Mouse (Mus musculus): ENCODE data around the gene Macrod2.

The Macrod2 gene

DNA sequence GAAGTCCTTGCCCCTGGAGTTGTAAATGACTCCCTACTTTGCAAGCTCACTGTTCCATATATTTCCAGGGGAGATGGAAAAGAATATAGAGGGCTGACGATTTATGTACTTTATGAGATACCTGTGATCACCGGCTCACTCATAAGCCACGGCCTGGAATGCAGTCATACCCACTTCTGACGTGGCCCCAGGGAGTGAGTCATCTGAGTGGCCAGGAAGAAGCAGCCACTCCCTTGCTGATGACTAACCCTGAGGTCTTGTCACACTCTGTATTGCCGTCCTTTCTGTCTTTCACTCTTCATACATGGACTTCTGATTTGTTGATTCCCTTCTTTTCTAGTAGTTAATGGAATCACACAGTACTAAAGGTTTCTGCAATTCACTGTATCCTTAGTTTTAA is 395.3 kb downstream of the Macrod2 start:
- DNase-seq (ENCODE audit: low read depth, low spot score) = no peak

DNA sequence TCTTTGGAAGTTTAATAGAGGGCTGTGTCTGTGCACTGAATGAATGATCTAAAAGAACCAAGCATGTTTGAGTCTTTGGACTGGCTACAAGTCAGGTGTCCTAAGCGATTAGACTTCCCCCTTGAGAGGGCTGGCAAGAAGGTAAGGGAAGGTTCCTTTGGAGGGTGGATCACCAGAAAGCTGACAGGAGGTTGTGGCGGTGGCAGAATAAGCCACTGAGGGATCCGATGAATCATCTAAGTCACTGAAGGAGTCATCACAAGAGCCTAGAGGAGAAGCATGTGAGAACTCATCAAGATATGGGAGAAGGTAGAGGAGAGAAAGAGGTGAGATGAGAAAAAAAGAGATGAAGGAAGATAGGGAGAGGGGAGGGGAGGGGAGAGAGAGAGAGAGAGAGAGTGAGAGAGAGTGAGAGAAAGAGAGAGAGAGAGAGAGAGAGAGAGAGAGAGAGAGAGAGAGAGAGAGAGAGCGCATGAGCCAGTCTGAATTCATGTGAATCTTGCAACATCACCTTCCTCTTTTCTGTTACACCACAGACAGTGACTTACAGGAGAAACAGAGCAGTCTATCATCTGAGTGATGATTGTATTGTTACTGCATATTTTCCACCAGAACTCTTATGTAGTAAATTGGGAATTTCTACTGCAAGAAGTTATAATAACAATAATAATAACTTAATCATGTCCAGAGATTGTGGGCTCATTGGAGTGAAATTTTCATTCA is 398.9 kb downstream of the Macrod2 start:
- DNase-seq (ENCODE audit: low read depth, low spot score) = no peak

DNA sequence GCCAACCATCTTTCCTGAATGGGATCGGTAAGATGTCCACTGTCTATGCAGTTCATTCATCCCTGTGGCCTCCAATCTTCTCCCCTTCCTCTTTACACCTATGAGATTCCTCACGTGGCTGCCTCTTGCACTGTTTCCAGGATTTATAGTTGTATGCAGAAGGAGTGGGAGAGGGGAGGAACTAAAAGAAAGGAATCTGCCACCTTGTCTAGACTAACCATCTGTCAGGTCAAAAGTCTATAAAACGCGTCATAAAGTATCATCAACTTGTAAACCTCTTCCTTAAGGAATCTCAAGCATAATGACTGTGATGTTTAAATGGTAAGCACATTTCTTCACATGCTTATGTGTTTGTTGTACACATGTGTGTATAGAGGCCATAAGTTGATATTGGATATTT is 416.6 kb downstream of the Macrod2 start:
- no peak for DNase-seq (ENCODE audit: low read depth, low spot score)

DNA sequence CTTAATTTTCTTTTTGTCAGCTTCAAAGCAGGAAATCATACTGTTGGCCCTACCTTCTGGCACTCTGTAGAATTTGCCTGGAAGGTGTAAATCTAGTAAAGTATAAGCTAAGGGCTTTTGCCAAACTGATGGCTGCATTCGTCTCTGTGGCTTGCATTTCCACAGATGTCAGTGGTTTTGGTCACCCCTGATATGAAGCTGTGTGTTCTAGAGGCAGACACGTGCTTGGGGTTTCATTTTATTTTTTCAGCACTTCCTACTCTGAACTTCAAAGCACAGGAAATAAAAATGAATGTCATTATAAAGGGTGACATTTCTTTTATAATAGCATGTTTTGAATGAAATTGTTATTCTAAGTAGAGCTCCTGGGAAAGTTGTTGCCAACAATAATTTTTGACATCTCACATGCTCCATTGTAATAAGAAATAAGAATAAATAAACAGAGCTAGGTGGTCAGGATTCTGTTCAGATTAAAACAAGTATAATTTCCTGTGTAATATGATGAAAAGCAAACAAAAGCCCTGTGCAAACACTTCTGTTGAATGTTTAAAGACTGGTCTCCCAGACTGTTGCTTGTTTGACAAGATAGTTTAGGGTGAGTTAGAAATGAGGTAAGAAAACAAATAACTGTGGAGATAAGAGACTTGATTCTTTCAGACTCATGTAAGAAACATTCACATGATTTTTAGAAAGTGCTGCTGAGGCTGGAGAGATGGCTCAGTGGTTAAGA is 424.4 kb downstream of the Macrod2 start:
- DNase-seq (ENCODE audit: low read depth, low spot score) = no peak

DNA sequence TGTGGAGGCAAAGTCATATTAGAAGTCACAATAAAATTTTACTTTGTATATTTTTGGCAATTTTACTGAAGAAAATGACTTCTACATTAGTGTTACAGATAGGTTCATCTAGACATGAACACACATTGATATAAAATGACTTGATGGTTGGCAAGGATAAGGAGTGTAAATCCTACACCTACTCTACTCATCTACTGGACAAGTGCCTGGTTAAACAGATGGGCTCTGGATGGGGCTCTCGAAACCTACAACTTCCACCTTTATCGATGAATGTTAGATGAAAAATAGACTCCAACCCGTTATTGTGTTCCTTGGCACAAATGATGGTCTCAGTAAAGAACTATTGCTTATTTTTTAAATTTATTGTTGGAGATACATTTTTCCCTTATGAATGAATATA is 427.3 kb downstream of the Macrod2 start:
- no peak for DNase-seq (ENCODE audit: low read depth, low spot score)

DNA sequence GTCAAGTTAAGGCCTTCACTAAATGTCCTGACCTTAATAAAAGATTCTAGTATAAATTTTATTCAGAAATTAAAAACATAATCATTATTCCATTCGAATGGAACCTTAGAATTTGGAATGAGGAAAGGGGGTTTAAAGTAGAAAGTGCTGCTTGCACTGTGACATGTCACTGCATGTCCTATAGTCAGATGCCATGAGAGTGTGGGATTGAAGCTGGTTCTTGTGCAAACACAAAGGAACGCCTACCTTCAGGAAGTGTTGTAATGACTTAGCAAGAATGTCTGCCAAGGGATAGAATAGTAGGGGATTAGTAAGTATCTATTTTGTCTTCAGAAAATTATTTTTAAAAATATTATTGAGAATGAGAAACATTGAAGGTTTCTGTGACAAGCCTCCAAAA is 431.1 kb downstream of the Macrod2 start:
- no peak for DNase-seq (ENCODE audit: low read depth, low spot score)

DNA sequence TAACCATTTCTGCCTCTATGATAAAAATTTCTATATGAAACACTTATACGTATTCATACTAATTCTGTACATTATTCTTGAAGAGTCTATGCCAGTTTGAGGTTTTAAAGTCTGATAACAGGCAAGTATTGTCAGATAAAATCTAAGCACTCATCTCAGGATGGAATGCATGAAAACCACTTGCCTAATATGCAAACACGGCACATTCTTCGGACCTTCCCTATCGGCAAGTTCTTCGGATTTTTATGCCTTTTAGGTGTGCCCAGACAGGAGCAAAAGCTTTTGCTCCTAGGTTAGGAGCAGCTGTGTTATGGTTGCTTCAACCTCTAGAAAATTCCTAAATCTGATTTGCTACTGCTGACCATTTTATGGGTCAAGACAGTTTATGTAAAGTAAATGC is 433.8 kb downstream of the Macrod2 start:
- DNase-seq (ENCODE audit: low read depth, low spot score) = no peak

DNA sequence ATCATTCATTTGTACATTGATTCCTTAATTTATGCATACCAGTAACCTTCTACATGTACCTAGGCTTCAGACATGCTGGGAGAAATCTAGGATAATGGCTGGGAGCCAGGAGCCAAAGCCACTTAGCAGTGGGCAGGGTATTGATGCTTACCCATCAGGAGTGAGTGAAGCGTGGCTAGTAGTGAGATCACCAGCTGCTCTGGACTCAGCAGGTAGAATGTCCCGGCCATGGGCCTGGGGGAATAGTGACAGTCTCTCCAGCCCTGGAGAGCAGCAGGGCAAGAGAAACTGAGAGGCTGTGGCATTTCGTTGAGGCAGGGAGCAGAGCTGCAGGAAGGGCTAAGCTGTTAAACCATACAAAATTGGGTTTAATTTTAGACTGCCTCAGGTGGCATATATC is 435.0 kb downstream of the Macrod2 start:
- DNase-seq (ENCODE audit: low read depth, low spot score) = no peak

DNA sequence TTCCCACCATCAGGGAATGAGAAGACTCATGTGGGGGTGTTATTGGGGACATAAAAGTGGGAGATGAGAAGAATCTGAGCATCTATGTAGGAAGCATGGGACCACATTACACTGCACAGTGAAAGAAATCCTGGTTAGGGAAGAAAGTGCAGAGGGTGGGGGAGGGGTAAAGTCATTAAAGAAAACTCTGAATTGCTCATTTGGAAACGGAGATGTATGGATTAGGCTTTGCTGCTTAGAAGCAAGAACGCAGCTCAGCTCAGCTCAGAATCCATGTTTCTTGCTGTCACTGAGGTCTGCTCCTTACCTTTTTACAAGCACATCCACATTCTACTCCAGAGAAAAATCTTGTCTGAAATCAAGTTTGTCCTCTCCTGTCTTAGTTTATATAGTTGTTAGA is 444.3 kb downstream of the Macrod2 start:
- DNase-seq (ENCODE audit: low read depth, low spot score) = no peak

DNA sequence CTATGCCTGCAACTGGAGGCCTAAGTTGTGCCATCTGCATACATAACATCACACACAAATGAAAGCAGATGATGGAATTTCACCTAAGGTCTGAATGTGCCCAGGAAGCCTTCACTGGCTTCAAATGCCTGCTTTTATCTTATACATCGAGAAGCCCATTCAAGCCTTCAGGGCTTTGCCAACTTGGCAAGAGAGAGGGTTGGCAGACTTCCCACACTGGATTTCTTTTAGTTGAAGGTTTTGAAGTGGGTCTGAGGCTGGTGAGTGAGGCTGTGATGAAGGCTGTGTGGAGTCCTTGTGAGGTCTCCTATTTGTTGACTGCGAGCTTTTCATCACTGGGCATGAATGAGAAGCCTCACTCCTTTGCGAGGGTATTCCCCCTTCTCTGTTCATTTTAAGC is 444.8 kb downstream of the Macrod2 start:
- DNase-seq (ENCODE audit: low read depth, low spot score) = no peak

DNA sequence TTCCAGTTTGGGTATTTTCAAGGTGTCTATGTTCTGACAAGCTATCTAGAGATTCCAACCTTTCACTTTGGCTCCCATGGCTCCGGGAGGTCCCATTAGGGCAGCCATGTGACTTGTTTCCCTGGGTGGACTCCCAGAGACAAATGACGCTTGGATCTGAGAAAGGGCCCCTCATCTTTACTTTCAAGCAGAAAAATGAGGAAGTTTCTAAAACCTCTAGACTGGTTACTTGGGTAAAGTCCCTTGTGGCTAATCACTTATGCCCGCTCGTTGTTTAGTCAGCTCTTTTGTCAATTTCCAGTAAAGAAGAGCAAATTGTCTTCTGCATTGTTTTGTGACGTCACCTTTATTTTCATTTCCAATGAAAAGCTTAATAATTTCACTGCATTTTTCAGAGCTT is 448.9 kb downstream of the Macrod2 start:
- no peak for DNase-seq (ENCODE audit: low read depth, low spot score)

DNA sequence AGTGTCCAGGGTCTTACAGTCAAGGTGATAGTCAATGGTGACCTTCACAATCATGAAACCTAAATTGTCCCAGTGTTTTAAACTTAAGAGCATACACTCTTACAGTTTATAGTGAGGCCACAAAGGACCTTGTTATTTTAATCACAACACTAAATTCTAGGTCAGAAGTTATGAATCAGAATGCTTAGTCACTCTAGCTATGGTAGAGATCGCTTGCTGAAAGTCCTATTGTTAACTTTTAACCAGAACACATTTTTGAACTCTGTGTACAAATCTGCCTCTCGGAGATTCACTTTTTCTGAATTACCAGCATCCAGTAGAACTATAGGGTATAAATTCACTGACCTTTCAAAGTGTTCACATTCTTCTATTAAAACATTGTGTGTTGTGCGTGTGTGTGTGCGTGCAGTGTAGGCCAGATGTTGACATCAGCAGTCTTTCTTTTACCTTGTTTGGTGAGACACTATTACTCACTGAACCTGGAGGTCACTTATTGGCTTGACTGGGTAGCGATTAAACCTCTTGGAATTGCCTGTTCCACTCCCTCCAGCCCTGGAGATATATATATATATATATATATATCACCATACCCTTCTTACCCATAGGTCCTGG is 452.8 kb downstream of the Macrod2 start:
- DNase-seq (ENCODE audit: low read depth, low spot score) = no peak

DNA sequence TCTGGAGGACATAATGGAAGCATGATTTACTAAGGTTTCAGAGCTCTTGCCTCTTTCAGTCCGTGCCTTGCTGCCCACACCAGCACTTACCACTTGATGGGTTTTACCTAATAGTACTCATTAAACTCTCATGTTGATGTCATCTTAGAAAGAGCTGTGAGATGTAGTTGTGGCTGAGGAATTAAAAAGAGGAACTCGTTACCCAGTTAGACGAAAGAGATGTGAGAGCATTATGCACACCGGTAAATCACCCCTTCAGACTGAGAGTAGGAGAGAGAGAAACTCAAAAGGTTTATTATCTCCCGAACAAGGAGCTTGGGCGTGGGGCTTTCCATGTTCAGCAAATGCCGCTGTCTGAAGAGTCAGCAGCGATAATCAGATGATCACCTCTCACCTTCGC is 458.4 kb downstream of the Macrod2 start:
- no peak for DNase-seq (ENCODE audit: low read depth, low spot score)

DNA sequence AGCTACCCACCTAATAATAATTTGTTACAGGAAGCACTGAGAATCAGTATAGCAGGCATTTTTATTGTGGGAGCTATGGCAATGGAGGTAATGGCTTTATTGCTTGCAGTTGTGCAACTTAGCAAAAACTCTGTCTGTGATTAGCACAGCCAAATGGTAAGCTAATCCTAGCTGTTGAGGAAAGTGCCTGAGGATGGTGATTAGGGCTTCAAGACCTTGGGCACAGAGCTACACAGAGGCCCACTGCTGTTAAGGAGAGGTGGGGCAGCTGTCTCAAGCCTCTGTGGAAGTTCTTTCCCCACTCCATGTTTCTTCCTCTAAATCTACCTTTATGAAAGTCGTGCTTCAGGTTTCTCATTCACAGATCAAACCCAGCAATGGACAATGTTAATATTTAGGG is 466.2 kb downstream of the Macrod2 start:
- no peak for DNase-seq (ENCODE audit: low read depth, low spot score)

DNA sequence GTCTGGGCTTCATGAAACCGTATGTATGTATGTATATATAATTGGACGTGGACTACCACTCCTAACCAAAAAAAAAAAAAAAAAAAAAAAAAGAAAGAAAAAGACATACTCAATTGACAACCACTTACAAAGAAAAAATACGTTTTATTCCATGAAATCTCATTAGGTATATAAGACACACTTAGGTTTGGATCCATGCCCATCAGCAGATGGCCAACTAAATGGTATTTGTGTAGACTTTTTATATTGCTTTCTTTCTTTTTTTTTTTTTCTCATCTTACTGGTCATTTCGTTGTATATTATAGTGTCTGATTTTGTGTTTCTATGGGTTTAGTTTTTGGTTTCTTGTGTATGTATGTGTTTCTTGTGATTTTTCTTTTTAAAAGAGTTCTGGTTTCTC is 467.6 kb downstream of the Macrod2 start:
- no peak for DNase-seq (ENCODE audit: low read depth, low spot score)

DNA sequence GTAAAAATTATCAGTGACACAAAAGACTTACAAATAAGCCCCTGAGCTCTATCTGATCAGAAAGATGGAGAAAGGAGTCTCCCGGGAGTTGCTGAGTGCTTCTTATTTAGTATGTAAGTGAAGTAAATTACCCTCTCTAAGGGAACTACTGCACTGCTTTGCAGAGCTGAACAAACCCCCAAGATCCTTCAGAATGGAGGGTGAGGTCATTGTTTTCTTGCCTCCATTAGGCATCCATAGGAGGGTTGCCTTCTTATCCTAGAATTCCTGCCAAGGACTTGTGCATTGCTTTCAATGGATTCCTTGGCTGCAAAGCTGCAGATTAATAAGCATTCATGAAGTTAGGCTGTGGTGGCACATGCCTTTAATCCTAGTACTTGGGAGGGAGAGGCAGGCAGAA is 470.5 kb downstream of the Macrod2 start:
- no peak for DNase-seq (ENCODE audit: low read depth, low spot score)

DNA sequence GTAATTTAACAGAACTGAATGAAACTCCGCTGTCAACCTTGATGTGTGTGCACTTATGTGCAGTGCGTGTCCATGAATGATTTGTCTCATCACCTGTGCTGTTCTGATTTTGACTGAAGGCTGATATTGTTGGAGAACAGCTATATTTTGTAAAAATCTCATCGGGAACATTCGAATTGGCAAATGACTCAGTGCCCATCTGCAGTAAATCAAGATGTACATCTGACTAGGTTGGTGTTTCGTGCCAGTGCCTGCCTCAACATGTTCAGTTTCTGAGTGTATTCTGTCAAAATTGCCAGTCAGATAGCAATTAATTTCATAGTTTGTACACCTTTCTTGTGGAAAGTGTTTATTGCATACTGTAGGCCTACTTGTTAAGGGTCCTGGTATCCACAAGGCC is 472.0 kb downstream of the Macrod2 start:
- no peak for DNase-seq (ENCODE audit: low read depth, low spot score)

DNA sequence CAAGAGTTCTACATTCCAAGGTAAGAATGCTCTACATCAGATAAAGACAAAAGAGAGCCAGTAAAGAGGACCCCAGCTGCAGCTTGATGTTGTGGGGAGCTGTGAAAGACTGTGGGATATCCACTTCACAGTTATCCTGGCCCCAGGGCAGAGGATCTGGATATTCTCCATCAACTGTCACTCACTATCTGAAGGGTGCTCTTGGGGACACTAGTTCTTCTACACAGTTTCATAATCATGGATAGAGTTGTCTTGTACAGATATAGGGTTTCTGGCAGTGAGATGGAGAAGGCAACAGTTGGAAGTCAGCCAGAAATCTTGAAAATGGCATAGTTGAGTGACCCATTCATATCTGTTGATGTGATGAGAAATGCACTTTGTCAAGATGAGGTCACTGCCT is 490.1 kb downstream of the Macrod2 start:
- DNase-seq (ENCODE audit: low read depth, low spot score) = no peak

DNA sequence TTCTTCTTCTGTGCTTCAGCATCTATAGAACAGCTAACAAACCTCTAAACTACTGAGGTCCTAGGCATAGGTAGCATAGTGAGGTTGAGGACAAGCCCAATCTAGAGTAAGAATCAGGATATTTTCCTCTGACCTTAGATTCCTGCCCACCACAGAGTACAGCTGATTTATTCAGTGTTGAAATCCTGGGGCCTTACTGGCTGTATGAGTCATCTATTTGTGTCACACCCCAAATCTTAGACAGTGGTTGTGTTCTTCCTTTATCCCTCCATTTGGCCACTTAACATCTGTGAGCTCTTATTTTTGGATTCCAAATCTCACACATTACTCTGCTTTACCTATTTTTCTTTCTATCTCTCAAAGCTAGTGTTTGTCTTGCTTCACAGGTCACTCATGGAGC is 495.6 kb downstream of the Macrod2 start:
- no peak for DNase-seq (ENCODE audit: low read depth, low spot score)

DNA sequence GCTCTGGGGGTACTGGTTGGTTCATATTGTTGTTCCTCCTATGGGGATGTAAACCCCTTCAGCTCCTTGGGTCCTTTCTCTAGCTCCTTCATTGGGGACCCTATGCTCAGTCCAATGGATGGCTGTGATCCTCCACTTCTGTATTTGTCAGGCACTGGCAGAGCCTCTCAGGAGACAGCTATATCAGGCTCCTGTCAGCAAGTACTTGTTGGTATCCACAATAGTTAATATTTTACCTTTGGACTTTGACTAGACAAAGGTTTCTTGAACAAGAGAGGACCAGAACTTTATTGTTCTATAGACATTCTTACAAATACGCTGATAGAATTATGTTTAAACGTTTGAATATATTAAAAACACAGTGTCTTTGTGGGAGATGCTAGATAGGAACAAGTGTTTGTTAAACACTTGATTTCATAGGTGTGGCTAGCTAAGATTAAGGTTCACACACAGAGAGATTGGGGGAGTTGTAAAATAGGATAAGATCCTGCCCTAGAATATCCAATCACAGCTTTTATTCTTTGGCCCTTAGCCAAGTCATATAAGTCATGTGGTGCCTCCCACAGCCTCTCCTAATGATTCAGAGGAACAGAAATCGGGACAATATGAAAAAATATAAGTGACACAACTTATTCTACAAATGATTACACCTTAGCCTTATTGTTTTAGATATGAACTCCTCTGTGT is 501.4 kb downstream of the Macrod2 start:
- DNase-seq (ENCODE audit: low read depth, low spot score) = no peak

DNA sequence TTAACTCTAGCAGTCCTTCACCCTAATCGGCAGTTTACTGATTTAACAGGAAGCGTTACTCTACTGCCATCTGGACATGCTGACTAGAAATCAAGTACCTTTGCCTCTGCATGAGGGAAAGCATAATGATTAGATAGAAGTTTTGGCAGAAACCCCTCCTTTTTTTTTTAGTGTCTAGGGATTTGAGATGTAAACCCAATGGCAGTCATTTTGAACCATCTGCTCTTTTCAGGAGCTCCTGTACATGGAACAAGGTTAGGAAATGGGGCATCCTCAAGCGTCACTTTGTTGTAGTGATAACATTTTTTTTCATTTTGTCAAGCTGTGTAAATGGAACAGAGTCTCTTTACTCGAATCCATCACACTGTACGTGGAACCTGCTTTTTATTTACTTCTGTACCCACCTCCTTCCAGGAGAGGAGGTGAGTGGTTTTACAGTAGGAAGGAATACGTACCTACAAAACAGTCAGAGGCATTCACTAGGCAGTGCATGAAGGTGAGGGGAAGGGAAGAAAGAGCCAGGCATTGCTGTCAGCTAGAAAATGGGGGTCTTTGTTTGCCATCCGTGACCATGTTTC is 503.4 kb downstream of the Macrod2 start:
- DNase-seq (ENCODE audit: low read depth, low spot score) = no peak

DNA sequence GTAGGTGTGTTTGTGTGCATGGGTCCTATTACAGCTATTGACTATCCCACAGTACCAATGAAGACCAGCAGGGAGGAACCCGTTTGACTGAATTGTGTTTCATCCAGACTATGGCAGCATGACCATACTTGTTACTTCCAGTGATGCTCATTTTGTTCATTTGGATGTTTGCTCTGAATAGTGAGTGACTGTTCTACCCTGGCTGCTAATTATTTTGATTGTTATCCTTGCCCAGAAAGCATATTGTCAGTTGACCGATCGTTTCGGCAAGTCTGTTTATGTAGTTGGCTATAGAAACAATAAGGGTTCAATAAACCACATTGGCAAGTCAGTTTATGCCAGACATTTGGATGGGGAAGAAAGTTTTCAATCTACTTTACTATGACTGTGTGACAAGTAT is 510.2 kb downstream of the Macrod2 start:
- DNase-seq (ENCODE audit: low read depth, low spot score) = no peak

Measured in c-Kit-negative CD71-positive TER-119-positive erythroid progenitor cells, embryonic 14.5 days (primary cell).